Mouse (Mus musculus): ENCODE data around the gene Hexim2. TPM values are rescaled to one million over a fixed set of nuclear protein-coding genes. Genes with fewer than 3 reads are reported as not detected.

Gene Hexim2
- 0.58 TPM for polyA plus RNA-seq (2014; fragmentation: Illumina TruSeq; extraction: RNeasy Lipid Tissue Mini Kit (QIAGEN cat#74804); ENCODE audit: low read depth, low replicate concordance)

GRCm38 (mm10) chr11:103131701-103132575 lies at the start of gene Hexim2:
TSS of gene Hexim2 (plus strand) at chr11:103132429.

GRCm38 (mm10) chr11:103101481-103101865 lies 30.8 kb upstream of the Hexim2 start, which contains the start of the genes Plcd3 and Acbd4:
TSS of gene Plcd3 (minus strand) at chr11:103101658.
TSS of gene Acbd4 (plus strand) at chr11:103101682.

GRCm38 (mm10) chr11:103116008-103116818 lies 16.0 kb upstream of the Hexim2 start, which contains the start of gene Hexim1:
TSS of gene Hexim1 (plus strand) at chr11:103116231.

GRCm38 (mm10) chr11:103170494-103171285 lies 38.5 kb downstream of the Hexim2 start, which contains the start of gene Fmnl1:
TSS of gene Fmnl1 (plus strand) at chr11:103171107.

Other genes starting within 250 kb of the Hexim2 start
- gene Fam187a, start 247.3 kb upstream of the Hexim2 start, polyA plus RNA-seq (2014; fragmentation: Illumina TruSeq; extraction: RNeasy Lipid Tissue Mini Kit (QIAGEN cat#74804); ENCODE audit: low read depth, low replicate concordance) = not detected
- 0.76 TPM for gene Gfap, start 231.5 kb upstream of the Hexim2 start, polyA plus RNA-seq (2014; fragmentation: Illumina TruSeq; extraction: RNeasy Lipid Tissue Mini Kit (QIAGEN cat#74804); ENCODE audit: low read depth, low replicate concordance)
- not detected for gene Kif18b, start 207.3 kb upstream of the Hexim2 start, polyA plus RNA-seq (2014; fragmentation: Illumina TruSeq; extraction: RNeasy Lipid Tissue Mini Kit (QIAGEN cat#74804); ENCODE audit: low read depth, low replicate concordance)
- 0.41 TPM for gene C1ql1, start 185.7 kb upstream of the Hexim2 start, polyA plus RNA-seq (2014; fragmentation: Illumina TruSeq; extraction: RNeasy Lipid Tissue Mini Kit (QIAGEN cat#74804); ENCODE audit: low read depth, low replicate concordance)
- gene Nmt1, start 104.2 kb upstream of the Hexim2 start, polyA plus RNA-seq (2014; fragmentation: Illumina TruSeq; extraction: RNeasy Lipid Tissue Mini Kit (QIAGEN cat#74804); ENCODE audit: low read depth, low replicate concordance) = 18.6 TPM
- gene Dcakd, start 104.1 kb upstream of the Hexim2 start, polyA plus RNA-seq (2014; fragmentation: Illumina TruSeq; extraction: RNeasy Lipid Tissue Mini Kit (QIAGEN cat#74804); ENCODE audit: low read depth, low replicate concordance) = 20.1 TPM
- not detected for gene Plcd3, start 30.8 kb upstream of the Hexim2 start, polyA plus RNA-seq (2014; fragmentation: Illumina TruSeq; extraction: RNeasy Lipid Tissue Mini Kit (QIAGEN cat#74804); ENCODE audit: low read depth, low replicate concordance)
- gene Acbd4, start 30.7 kb upstream of the Hexim2 start, polyA plus RNA-seq (2014; fragmentation: Illumina TruSeq; extraction: RNeasy Lipid Tissue Mini Kit (QIAGEN cat#74804); ENCODE audit: low read depth, low replicate concordance) = 7.2 TPM
- gene Hexim1, start 16.2 kb upstream of the Hexim2 start, polyA plus RNA-seq (2014; fragmentation: Illumina TruSeq; extraction: RNeasy Lipid Tissue Mini Kit (QIAGEN cat#74804); ENCODE audit: low read depth, low replicate concordance) = 73.2 TPM
- gene Fmnl1, start 38.7 kb downstream of the Hexim2 start, polyA plus RNA-seq (2014; fragmentation: Illumina TruSeq; extraction: RNeasy Lipid Tissue Mini Kit (QIAGEN cat#74804); ENCODE audit: low read depth, low replicate concordance) = 2.2 TPM
- not detected for gene 1700023F06Rik, start 76.1 kb downstream of the Hexim2 start, polyA plus RNA-seq (2014; fragmentation: Illumina TruSeq; extraction: RNeasy Lipid Tissue Mini Kit (QIAGEN cat#74804); ENCODE audit: low read depth, low replicate concordance)
- gene Spata32, start 86.0 kb downstream of the Hexim2 start, polyA plus RNA-seq (2014; fragmentation: Illumina TruSeq; extraction: RNeasy Lipid Tissue Mini Kit (QIAGEN cat#74804); ENCODE audit: low read depth, low replicate concordance) = not detected
- gene Map3k14, start 135.0 kb downstream of the Hexim2 start, polyA plus RNA-seq (2014; fragmentation: Illumina TruSeq; extraction: RNeasy Lipid Tissue Mini Kit (QIAGEN cat#74804); ENCODE audit: low read depth, low replicate concordance) = not detected
- 0.23 TPM for gene Arhgap27, start 231.3 kb downstream of the Hexim2 start, polyA plus RNA-seq (2014; fragmentation: Illumina TruSeq; extraction: RNeasy Lipid Tissue Mini Kit (QIAGEN cat#74804); ENCODE audit: low read depth, low replicate concordance)

Measured in adrenal gland, adult 10 weeks (tissue).